Mouse (Mus musculus) C2C12 (cell line): ENCODE data around the gene Hoxb5. TPM values are rescaled to one million over a fixed set of nuclear protein-coding genes. Genes with fewer than 3 reads are reported as not detected.

Experiments
- H3K27me3 ChIP-seq: one replicate; pipeline ENCODE4 v1.6.1; 2011; ENCODE audit not compliant: control insufficient read depth, insufficient read depth, insufficient read length
- H3K36me3 ChIP-seq: one replicate; pipeline ENCODE4 v1.6.1; 2011; ENCODE audit not compliant: control insufficient read depth, insufficient read depth
- H3K4me3 ChIP-seq: one replicate; pipeline ENCODE4 v1.5.1; 2011; ENCODE audit warnings: mild to moderate bottlenecking, control low read depth; ENCODE audit not compliant: poor library complexity, insufficient read depth, severe bottlenecking
- H3K79me2 ChIP-seq: one replicate; pipeline ENCODE4 v1.6.1; 2011; ENCODE audit not compliant: control insufficient read depth, insufficient read depth
- H3K79me3 ChIP-seq: one replicate; pipeline ENCODE4 v1.6.1; 2011; ENCODE audit warnings: low read depth, control low read depth
- H3ac ChIP-seq: one replicate; pipeline ENCODE3; 2011; ENCODE audit warnings: low read depth; ENCODE audit not compliant: control insufficient read depth, insufficient read length
- CEBPB ChIP-seq: IDR thresholded peaks from one replicate; pipeline ENCODE4 v1.6.1; 2011; ENCODE audit warnings: low read depth, mild to moderate bottlenecking, control low read depth, moderate library complexity
- CTCF ChIP-seq: IDR thresholded peaks from one replicate; pipeline ENCODE4 v1.5.1; 2011; ENCODE audit not compliant: control insufficient read depth, insufficient read depth, insufficient read length
- FOSL1 ChIP-seq: IDR thresholded peaks from one replicate; pipeline ENCODE4 v1.8.0; 2011; ENCODE audit warnings: mild to moderate bottlenecking, low read length; ENCODE audit not compliant: poor library complexity, insufficient read depth, severe bottlenecking
- MAX ChIP-seq: IDR thresholded peaks from one replicate; pipeline ENCODE4 v1.6.1; 2011; ENCODE audit warnings: mild to moderate bottlenecking, control low read depth
- MYOD1 ChIP-seq: IDR thresholded peaks from one replicate; pipeline ENCODE4 v1.6.1; 2011; ENCODE audit warnings: low read depth; ENCODE audit not compliant: control insufficient read depth, insufficient read length
- MYOG ChIP-seq: IDR thresholded peaks from one replicate; pipeline ENCODE4 v1.6.1; 2011; ENCODE audit not compliant: control insufficient read depth, insufficient read length; ENCODE audit errors: extremely low read depth
- USF1 ChIP-seq: IDR thresholded peaks from one replicate; pipeline ENCODE4 v1.6.1; 2011; ENCODE audit warnings: low read depth, mild to moderate bottlenecking, control low read depth, moderate library complexity
- polyA plus RNA-seq: library from polyadenylated mRNA; unstranded; fragments of >200 nt; fragmentation: generic; extraction: Trizol; gene quantifications from one replicate; pipeline ENCODE4 v1.2.1, GENCODE M21; 2012; ENCODE audit warnings: missing spikeins

The Hoxb5 gene
- polyA plus RNA-seq, 1 experiment, result not detected

DNA sequence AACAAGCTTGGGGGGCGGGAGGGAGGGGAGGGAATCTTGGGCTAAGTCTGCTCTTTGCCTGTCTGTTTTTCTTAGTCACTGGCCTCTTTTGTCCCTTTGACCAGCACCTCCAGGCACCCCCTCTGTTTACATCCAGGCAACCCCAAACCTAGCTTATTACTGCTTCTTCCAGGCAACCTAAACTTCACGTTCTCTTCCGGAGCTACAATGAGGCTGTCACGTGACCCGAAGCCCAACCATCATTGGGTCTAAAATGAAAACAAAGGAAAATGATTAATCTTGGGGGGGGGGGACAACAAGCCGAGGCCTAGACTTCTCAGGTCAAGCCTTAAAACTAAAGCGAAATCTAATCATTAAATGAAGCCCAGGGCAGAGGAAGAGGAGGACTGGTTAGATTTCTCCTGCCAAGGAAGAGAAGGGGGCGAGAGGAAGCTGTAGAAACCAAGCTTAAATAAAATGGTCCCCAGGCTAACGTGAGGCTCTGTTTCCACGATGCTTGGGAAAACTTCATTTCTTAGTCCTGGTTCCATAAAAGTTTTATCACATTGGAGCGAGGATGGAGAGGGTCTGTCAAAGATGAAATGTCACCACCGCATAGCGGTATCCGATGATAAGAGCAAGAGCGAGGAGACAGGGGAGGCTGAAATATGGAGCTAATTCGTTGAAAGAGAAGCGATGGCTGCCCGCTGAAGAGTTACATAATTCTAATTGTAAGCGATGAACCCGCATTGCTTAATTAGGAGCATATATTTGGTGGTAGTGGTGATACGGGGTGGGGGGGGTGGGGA lies 45.2 kb downstream of the Hoxb5 start:
- Histone ChIP-seq H3K27me3 (peaks cover 81% of the 10 kb centered on the region), H3K4me3 (no peak overlapping the region), H3K79me2 (no peaks in the 10 kb centered on the region), H3K36me3 (no peaks in the 10 kb centered on the region), H3ac (no peak overlapping the region), H3K79me3 (no peaks in the 10 kb centered on the region)
- TF ChIP-seq USF1 (peak; percentile 66), CEBPB (no peak)

DNA sequence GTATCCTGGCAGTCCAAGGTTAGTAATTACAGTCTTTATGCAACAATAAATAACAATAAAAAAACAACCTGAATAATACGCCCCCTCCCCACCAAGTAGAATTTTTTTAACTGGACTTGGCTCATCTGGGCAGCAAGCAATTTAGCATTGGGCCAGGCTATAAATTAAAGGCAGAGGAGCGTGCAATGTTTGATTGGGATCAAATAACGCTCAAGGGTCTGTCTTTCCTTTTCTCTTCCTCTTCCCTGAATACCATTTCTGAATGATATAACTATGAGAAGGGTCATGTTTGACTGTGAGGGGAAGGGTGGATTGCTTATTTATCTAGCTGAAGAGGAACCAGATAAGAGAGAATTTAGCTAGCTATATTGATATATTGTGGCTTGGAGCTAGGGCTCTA lies 45.9 kb downstream of the Hoxb5 start:
- Histone ChIP-seq H3K36me3 (no peaks in the 10 kb centered on the region), H3K79me3 (no peaks in the 10 kb centered on the region), H3K4me3 (no peak overlapping the region), H3ac (no peak overlapping the region), H3K27me3 (peaks cover 79% of the 10 kb centered on the region), H3K79me2 (no peaks in the 10 kb centered on the region)
- no peak for TF ChIP-seq CEBPB
- no peak for TF ChIP-seq MAX
- TF ChIP-seq USF1, result no peak
- TF ChIP-seq MYOG, result no peak
- TF ChIP-seq MYOD1, result no peak
- TF ChIP-seq FOSL1, result no peak
- no peak for TF ChIP-seq CTCF

DNA sequence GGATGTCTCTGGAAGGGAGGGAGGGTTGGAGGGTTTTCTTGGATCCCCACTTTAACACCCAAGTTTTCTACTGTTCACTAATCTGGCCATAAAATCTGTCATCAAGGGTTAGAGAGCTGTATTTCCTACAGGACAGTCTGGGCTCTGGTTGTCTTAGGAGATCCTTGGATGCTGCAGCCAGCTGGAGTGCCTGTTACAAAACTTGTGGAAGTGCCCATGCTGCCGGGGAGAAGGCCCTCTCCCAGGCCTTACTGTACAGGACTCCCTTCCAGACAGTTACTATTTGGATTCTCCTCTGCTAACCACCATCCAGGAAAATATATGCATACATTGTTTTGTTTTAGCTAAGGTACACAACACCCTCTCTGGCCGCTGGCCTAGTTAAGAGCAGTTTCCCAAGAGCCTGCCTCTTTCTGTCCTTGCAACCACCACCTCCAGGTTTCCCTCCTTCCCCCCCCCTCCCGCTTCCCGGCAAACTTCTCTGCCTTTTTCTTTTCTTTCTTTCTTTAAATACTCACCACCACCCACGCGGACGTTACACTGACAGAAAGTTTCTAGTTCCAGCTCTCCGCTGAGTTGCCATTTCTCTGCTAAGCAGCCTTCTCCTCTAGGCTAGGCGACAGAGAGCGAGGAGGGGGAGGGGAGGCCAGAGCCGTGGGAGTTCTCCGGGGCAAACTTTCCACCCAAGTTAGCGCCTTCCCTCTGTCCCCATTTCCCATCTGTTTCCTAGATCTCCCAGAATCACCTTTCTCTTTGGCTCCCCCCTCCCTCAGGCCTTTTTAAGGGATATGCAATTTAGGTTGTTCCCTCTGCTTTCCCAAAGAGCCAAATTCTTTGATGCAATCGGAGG lies 46.6 kb downstream of the Hoxb5 start:
- Histone ChIP-seq H3K79me3 (no peaks in the 10 kb centered on the region), H3ac (no peak overlapping the region), H3K36me3 (no peaks in the 10 kb centered on the region), H3K4me3 (no peak overlapping the region), H3K79me2 (no peaks in the 10 kb centered on the region), H3K27me3 (peaks cover 79% of the 10 kb centered on the region)
- no peak for TF ChIP-seq FOSL1
- TF ChIP-seq CTCF, result no peak
- no peak for TF ChIP-seq MAX
- TF ChIP-seq CEBPB, result no peak
- TF ChIP-seq MYOG, result no peak
- TF ChIP-seq MYOD1, result no peak
- no peak for TF ChIP-seq USF1

DNA sequence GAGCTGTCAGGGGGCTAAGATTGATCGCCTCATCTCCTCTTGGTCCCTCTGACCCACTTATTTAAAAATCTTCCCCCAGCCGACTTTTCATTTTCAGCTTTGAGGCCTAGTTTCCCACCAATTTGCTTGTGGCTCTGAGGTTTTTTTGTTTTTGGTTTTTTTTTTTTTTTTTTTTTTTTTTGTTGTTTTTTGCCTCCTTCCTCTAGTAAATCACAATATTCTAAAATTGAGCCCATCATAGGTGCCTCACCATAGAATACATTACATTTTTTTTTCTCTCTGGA lies 47.1 kb downstream of the Hoxb5 start, which contains the start of gene Hoxb2:
Gene Hoxb2 (plus strand): TSS at position 185 of the 284 bp plus-strand sequence.
- no peak for TF ChIP-seq MYOG
- TF ChIP-seq CTCF, result no peak
- no peak for TF ChIP-seq USF1

DNA sequence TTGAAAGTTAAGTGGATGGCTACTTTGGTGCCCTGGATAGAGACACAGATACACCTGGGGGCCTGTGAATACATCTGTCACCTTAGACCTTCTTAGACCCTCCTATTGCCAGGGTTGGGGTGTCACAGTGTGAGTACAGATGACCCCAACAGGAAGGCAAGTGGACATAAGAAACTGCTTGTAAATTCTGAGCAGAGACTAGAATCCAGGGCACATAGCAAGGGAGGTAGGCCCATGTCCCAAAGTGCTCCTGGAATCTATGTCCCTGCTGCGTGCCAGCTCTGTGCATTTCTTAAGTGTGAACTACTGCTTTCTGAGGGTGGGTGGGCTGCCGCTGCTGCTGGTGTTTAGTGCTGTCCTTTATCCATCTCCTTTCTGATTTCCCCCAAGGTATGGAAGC lies 47.7 kb downstream of the Hoxb5 start:
- Histone ChIP-seq H3K36me3 (no peaks in the 10 kb centered on the region), H3K79me2 (no peaks in the 10 kb centered on the region), H3K4me3 (no peak overlapping the region), H3K27me3 (peaks cover 71% of the 10 kb centered on the region), H3K79me3 (no peaks in the 10 kb centered on the region), H3ac (no peak overlapping the region)
- TF ChIP-seq FOSL1 (no peak), CTCF (no peak), USF1 (no peak), CEBPB (no peak), MYOG (no peak), MAX (no peak), MYOD1 (no peak)

More for the DNA sequence above, 47.1 kb downstream of the Hoxb5 start, which contains the start of gene Hoxb2:
- Histone ChIP-seq H3K36me3 (no peaks in the 10 kb centered on the region), H3K79me3 (no peaks in the 10 kb centered on the region), H3K79me2 (no peaks in the 10 kb centered on the region), H3ac (no peak within 1 kb of the TSS), H3K27me3 (peaks cover 76% of the 10 kb centered on the region), H3K4me3 (no peak within 1 kb of the TSS)

DNA sequence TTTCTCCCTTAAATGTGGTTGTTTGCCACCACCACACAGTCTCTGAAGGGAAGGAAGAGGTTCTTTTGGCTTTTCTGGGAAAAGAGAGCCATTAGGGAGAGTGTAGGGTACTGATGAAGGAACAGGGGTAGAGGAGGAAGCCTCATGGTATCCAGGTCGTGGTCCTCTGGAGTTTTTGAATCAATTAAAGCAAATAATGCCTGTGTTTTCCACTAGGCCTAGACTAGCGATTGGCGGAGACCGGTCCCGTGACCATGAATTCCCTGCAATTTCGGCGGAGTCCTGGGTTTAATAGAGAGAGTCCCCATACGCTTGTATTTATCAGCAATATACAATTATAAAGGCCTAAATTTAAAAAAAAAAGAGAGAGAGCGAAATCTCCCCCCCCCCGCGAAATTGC lies 48.2 kb downstream of the Hoxb5 start:
- H3K79me3 ChIP-seq, result no peaks in the 10 kb centered on the region
- no peak overlapping the region for H3ac ChIP-seq
- TF ChIP-seq MYOG (no peak), CEBPB (no peak), FOSL1 (no peak), MYOD1 (no peak)
- H3K36me3 ChIP-seq, result no peaks in the 10 kb centered on the region
- no peaks in the 10 kb centered on the region for H3K79me2 ChIP-seq
- H3K27me3 ChIP-seq, result peaks cover 71% of the 10 kb centered on the region
- no peak overlapping the region for H3K4me3 ChIP-seq
